Mouse (Mus musculus): ENCODE measurements around the gene 9130230L23Rik. TPM values are rescaled to one million over a fixed set of nuclear protein-coding genes. Genes with fewer than 3 reads are reported as not detected.

Gene 9130230L23Rik
- total RNA-seq (2021), result under 1 TPM; 0.73 to 0.96 TPM
- long read RNA-seq, experiment 1, result 0 reads
- long read RNA-seq, experiment 2, partial matches to known transcripts, result 0 of 1 reads
- long read RNA-seq, experiment 2, other reads (novel, unspliced or antisense), result 1 of 1 reads

DNA sequence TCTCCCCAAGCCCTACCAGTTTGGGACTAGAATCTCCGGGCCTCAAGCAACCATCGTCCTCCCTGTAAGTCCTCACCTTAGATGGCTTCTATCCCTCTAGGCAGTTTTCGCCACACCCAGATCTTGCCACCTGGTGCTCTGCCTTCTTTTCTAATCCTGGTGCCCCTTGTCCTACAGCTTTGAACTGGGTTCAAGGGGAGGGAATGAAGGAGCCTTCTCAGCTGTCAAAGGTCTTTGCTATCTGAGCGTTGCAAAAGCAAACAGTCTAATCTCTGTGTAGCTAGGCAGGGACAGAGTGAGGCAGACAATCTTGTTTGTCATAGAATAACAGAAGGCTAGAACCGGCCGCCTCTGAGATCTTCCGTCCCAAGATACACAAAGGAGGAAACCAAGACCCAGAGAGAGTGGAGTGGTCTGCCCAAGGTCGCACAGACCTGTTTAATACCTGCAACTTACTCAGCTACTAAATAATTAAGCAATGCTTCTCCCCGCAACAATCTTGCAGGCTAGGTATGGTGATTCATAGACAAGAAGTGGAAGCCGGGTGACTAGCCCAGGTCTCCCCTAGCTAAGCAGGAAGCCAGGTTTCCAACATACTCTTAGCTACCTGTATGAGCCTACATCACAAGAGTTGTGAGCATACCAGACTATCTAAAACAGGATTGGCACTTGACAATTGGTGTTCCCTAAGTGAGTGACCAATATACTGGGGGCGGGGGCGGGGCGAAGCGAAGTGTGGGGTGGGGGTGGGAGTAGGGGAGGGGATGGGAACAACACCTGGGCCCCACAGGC, at the start of gene 9130230L23Rik:
Gene 9130230L23Rik, minus strand, starts transcription at position 152 of the 792 bp plus-strand sequence.
- DNase-seq (ENCODE audit: low spot score in 2 of 2), result no peak

DNA sequence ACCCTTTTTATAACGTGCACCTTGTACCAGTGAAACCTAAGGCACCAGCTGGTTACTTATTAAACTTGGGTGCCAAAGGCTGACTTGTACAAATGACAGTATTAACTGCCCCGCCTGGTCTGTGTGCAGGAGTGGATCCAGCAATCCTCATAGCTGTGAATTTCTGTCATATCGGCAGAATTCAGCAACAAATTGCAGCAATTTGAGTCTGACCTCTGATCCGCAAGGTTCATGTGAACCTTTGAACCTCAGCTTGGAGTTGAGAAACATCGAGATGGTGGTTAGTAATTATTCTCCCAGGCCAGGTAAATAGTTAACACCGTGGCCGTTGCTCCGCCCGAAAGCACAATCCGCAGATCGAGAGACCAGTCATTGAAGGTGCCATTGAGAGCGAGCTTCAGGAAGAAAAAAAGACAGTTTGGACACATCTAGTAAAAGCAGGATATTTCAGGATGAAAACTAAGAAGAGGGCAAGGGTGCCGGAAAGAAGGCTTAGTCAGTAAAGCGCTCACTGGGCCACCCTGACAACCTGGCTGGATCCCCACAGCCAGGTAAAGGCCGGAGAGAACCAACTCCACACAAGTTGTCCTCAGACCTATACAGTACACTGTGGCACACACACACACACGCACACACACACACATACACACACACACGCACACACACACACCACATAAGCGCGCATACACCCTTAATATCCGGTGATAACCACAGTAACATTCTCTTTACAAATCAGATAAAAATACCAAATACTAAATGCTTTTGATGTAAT, 48.9 kb upstream of the 9130230L23Rik start:
- no peak for DNase-seq (ENCODE audit: low spot score in 2 of 2)

DNA sequence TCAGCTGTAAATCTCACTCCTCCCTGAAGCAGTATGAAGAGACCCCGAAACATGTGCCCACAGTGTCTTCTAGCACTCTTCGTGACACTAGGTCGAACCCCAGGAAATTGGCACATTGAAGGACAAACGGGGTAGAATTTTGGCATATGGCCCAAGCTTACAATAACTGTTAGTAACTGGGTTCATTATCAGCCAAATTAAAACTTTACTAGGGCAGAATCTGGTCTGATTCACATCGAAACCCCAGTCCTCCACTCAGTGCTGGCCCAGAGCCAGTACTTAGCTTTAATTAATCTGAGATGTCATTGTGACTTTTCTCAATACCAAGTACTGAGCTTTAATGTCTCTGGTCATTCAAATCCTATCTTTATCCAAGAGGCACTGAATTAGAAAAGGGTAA, 46.8 kb upstream of the 9130230L23Rik start:
- no peak for DNase-seq (ENCODE audit: low spot score in 2 of 2)

DNA sequence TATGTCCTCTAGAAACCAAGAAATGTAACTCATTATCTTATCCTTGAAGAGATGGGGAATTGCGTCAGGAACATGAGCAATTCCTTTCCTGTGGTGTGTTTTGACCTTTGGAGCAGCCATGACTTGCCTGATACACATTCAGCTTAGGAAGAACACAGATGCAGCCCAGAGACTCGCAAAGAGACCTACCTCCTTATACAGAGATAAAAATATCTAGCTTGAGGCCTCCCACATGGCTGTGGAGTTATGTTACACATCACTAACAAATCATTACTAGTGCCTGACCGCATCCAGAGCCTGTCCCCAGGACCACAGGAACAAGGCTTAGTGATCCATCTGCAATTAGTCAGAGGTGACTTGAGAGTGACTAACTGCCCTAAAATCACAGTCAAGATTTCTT, 42.3 kb upstream of the 9130230L23Rik start:
- DNase-seq (ENCODE audit: low spot score in 2 of 2), result no peak

DNA sequence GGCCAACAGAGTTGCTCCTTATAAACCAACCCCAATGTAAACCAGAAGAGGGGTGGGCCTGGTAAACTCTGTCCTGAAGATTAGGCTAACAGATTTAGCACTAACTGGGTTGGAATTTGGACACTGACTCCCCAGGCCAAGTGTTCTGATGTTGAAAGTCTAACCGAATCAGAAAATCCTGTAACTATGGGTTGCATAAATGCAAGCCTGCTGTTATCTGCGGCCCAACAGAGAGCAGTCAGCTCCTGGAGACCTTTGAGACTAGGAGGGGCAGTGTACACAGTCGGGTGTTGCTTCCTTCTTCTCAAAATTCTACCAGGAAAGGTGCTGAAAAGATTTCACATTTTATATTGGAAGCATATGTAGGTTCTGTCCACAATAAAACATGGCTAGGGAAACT, 39.8 kb upstream of the 9130230L23Rik start:
- no peak for DNase-seq (ENCODE audit: low spot score in 2 of 2)

DNA sequence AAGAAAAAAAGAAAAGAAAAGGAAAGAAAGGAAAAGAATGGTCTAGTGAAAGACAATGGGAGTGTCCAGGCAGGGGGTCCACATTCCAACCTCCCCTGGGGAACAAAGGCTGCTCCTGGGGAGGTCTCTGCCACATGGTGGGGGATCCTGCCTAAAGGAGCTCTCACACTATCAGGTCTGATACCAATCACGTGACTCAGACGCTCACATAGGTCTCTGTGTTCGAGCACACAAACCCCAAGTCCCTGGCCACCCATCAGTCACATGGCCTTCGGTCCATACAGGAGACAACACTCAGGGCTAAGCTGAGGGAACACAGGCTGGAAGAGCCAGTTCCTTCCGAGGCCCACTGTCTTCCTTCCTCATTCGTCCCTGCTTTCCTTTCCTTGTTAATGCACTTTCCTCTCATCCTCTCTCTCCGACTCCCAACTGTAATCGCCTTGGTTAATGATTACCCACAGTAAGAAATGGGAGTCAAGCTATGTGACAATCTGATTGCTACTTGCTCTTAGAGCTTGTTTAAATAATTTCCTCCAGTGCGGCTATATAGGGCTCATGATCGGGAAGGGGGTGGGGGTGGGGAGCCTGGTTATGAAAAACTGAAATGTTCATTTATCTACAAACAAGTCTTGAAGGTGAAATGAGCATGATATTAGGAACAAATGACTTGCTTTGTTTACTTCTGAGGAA, 38.7 kb upstream of the 9130230L23Rik start:
- DNase-seq (ENCODE audit: low spot score in 2 of 2), result no peak

DNA sequence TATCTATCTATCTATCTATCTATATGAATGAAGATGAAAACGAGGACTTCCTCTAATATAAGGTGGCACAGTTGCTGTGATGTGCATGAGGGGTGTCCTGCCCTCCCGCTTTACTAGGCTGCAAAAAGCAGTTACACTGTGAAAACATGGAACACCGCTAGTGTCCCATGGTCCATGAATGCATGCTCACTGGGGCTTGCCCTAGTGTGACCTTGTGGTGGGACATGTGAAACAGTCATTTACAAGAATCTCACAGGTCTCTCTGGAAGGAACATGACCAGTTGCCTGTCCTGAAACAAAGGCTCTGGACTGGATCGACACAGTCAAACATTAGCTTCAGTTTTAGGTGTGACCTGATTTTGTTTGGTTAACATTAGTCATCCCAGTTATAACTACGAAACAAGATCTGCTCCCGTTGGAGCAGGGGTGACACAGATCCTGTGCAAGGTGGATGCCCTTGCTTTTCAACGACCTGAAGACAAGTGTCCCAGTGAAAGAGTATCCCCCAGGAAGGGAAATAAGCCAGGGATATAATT, 36.7 kb upstream of the 9130230L23Rik start:
- DNase-seq (ENCODE audit: low spot score in 2 of 2), result no peak

DNA sequence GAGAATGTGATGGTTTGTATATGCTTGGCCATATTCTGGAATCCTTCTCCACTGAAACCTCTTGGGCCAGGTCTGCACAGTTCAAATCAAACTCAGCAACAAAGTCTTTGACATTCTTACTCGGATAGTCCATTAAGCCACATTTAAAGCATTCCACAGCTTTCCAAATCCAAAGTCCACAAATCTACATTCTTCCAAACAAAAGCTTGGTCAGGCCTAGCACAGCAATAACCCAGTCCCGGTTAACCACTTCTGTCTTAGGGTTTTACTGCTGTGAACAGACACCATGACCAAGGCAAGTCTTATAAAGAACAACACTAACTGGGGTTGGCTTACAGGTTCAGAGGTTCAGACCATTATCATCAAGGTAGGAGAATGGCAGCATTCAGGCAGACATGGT, 35.7 kb upstream of the 9130230L23Rik start:
- no peak for DNase-seq (ENCODE audit: low spot score in 2 of 2)

DNA sequence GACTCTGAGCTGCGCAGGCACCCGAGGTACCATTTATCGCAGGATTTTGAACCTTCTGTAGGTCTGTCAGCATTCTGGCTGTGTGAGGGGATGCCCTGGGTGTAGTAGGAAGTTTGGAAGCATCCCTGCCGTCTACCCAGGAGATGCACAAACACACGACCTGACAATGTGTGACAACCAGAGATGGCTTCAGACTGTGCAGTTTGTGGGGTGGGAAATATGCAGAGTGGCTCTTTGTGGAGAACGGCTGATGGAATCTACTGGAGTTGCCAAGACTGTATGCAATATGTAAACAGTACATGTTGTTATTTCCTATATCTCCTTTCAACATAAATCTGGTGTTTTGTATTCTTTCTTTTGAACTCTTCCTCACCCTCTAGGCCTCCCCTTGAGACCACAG, 33.0 kb upstream of the 9130230L23Rik start:
- DNase-seq (ENCODE audit: low spot score in 2 of 2), result no peak

DNA sequence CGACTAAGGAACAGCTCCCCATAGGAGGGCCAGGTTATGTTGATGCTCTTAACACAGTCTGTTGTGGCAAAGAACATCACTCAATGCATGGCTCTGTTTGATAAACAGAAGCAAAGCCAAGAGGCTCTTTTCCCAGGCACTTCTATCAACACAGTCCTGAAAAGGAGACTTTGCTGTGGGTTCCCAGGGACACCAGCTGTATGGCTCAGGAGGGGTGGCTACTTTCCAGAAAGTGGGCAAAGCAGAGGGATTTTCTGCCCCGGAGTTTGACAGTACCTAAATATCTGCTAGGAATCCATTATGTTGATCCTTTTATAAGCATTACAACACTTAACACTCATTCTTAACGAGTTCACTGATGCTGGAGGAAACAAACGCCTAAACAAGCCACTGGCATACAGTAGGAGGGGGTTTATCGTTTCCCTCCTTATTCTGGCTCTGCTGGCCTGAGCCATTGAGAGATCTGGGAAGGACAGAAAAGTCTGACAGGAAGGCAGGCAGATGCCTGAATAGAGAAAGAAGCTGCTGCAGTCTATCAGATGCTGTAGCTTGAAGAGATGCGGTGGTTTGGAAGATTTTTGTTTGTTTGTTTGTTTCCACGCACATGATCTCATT, 32.5 kb upstream of the 9130230L23Rik start:
- DNase-seq (ENCODE audit: low spot score in 2 of 2), result no peak

DNA sequence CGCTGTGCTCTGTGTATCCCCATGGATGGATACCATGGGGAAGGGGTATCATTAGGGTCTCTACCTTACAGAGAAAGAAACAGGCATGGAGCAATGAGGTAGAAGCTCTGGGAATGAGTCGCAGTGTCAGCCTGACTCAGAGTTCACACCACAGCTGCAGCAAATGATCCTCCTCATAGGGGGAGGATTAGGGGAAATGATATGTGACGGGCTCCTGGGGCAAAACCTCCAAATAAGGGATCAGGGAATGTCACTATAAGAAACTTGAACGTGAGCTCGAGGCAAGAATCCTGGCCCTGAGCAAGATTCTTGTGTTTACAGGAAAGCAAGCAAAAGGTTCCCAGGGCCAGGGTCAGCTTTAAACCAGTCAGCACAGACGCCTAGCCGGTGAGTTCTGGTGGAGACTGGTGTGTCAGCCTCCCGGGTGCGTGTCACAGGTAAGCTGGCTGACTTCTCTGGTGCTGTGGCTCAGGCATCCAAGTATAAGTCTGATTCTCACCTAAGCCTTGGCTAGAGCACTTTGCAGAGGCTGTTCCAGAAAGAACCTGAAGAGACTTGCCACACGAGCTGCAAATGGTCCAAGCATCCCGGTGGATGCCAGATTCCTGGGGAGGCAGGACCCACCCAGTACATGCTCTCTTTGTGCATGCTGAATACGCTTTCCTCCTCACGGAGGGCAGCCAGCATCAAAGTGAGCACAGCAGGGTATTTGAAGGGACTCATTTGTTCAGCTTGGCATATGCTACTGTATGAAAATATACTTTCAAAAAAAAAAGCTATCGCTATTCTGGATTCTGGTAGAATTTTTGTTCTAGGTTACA, 30.5 kb upstream of the 9130230L23Rik start:
- no peak for DNase-seq (ENCODE audit: low spot score in 2 of 2)

DNA sequence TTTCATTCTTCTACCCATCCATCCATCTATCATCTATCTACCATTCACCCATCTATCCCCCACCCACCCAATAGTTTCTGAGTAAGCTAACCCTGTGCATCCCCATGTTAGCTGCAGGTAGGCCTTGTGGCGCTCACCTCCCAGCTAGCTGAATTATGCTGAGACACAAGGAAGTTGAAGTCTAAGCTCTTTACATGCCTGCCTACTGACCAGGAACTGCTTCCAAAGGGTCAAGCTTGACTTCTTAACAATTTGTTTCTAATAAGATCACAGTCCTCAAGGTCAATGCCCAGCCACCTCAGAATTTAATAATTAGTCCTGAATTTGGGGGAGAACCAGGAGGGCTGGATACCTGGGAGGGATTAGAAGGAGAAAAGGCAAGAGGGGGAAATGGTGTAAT, 28.7 kb upstream of the 9130230L23Rik start:
- DNase-seq (ENCODE audit: low spot score in 2 of 2), result no peak

DNA sequence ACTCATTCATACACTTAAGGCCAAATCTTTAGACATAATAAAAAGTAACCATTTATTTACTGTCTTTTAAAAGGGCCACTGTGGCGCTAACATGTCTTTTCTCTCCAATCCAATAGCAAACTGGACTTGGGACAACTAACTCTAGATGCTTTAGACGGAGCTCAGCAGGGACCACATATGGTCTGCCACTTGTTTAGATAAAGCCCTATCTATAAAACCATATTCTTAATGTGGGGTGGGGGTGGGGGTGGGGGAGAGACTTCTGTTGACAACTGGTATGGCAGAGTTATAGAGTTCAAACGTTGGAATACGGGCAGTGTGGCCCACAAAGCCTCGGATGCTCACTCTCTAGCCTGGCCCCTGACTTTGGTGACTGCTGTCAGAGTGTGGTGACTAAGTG, 27.6 kb upstream of the 9130230L23Rik start:
- DNase-seq (ENCODE audit: low spot score in 2 of 2), result no peak

DNA sequence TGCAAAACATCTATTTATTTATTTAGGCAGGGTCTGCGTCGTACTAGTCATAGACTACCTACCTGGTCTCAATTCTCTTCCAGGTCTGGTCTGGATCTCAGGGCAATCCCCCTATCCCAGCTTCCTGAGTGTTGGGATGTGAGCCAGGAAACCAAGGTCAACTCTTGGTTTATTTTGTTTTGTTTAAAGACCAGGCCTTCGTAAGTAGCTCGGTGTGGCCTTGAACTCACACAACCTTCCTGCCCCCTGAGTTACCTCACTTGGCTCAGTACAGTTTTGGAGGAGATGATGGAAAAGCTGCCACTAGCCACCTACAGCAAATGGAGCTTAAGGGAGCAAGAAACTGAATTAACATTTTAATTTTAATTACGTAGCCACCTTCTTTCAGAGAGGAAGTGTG, 24.1 kb upstream of the 9130230L23Rik start:
- no peak for DNase-seq (ENCODE audit: low spot score in 2 of 2)

DNA sequence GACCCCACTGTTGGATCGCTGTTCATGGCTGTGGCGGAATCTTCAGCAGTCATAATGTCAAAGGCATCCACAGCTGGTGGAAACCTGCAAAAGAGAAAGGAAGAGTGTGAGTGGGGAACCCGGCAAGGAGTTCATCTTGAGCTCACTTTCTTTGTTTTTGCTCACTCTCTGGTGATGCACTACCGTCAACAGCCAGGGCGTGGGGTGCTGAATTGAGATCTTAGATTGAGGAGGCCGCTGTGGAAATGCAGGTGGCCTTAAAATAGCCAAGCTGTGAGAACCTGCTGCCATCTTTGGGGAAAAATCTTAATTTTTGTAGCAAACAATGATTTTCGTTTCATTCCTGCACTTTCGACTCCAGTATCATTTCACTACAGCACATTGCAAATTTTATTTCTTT, 23.1 kb upstream of the 9130230L23Rik start:
- DNase-seq (ENCODE audit: low spot score in 2 of 2), result no peak

DNA sequence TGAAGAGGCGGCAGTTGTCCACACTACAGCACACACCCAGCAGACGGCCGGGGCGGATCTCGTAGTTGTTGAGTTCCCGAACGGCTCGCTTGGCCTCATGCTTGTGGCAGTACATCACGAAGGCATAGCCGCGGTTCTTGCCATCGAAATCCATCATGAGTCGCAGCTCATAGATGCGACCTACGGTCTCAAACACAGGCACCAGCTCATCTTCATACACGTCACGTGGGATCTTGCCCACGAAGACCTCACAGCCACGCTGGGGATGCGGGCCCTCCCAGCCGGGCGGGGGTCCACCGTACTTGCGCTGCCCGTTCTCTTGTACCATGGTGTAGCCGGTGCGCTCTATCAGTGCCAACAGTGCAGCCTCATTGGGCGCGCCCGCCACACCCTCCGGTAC, 22.7 kb upstream of the 9130230L23Rik start:
- DNase-seq (ENCODE audit: low spot score in 2 of 2), result no peak

DNA sequence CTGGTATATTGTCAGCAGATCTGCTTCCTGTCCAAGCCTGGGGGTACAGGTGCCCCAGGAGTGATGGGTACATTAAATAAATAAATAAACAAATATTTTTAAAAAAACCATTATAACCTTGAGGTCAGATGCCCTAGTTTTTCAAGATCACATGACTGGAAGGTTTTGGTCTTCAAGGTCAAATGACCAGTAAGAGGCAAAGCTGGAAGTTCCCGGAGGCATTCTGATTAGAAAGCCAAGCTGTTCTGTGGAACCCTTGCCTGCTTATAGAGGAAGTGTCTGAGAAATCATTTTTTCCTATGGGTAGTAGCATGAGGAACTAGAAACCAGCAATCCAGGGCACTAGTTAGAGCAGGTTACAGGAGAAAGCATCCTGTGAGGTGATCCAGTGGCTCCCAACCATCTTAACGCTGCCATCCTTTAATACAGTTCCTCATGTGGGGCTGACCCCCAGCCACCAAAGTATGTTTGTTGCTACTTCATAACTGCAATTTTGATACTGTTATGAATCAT, 11.4 kb upstream of the 9130230L23Rik start:
- no peak for DNase-seq (ENCODE audit: low spot score in 2 of 2)

DNA sequence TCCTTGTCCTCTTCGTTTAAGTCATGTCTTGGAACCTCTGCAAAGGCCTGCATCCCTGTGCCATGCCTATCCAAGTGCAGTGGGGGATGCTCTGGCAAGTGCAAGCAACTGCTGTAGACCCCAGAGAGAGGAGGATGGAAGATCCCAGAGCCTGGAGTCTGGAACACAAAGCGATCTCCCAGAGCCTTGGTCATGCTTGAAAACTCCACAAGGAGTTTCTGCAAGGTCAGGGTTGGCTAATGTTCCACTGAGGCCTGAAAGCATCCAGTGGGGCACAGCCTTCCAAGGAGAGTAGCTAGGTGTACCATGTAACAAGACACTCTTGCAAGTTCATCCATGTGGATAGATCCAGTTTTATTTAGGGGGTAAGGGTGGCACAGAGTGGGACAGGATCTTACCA, 10.4 kb upstream of the 9130230L23Rik start:
- no peak for DNase-seq (ENCODE audit: low spot score in 2 of 2)

DNA sequence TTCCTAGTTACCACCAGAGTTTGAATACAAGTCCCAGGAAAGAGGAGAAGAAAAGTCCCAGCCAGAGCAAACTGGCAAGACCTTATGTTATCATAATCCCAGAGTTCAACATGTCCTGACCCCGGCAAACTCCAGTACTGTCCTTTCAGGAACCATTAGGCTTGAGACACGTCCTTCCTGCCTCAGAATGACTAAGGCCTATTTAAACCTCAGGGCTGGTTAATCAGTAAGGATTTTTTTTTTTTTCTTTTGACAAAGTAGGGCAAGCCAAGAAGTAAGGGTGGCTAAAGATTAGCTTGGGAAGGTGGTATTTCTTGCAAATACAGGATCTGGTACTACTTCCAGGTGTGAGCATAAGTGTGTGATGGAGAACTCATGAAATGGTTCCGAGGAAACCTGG, 9.9 kb upstream of the 9130230L23Rik start:
- DNase-seq (ENCODE audit: low spot score in 2 of 2), result no peak

Measured in gastrocnemius, postnatal 4 days (tissue).